Mouse (Mus musculus) midbrain, postnatal 0 days (tissue): ENCODE measurements around the gene Arhgap24. TPM values are rescaled to one million over a fixed set of nuclear protein-coding genes. Genes with fewer than 3 reads are reported as not detected.

Source experiments
- ATAC-seq: fragments of 200-750 bp; cut with Nextera tagmentation; 2 replicates; pipeline ENCODE4 v1.8.0; 2017; ENCODE audit warnings: moderate number of reproducible peaks, mild to moderate bottlenecking, moderate TSS enrichment, moderate library complexity; ENCODE audit not compliant: low FRiP score
- DNase-seq: peaks from one replicate; pipeline ENCODE4 v3.0.0-alpha.2; 2015; ENCODE audit warnings: low spot score
- H3K27ac ChIP-seq: fragments of 300-500 bp; sonication (generic); 2 replicates; pipeline ENCODE4 v1.5.1; 2014; ENCODE audit warnings: low read depth, mild to moderate bottlenecking, low read length, mixed read lengths
- H3K27me3 ChIP-seq: fragments of 300-500 bp; sonication (generic); 2 replicates; pipeline ENCODE4 v1.6.1; 2014; ENCODE audit warnings: low read length, control low read depth, mixed read lengths; ENCODE audit not compliant: insufficient read depth
- H3K36me3 ChIP-seq: fragments of 300-500 bp; sonication (generic); 2 replicates; pipeline ENCODE4 v1.6.1; 2014; ENCODE audit warnings: low read length, control low read depth, mixed read lengths; ENCODE audit not compliant: insufficient read depth
- H3K4me1 ChIP-seq: fragments of 300-500 bp; sonication (generic); 2 replicates; pipeline ENCODE4 v1.6.1; 2014; ENCODE audit warnings: mild to moderate bottlenecking, control low read depth, antibody characterized with exemption, low read length, mixed read lengths; ENCODE audit not compliant: insufficient read depth
- H3K4me2 ChIP-seq: fragments of 300-500 bp; sonication (generic); 2 replicates; pipeline ENCODE4 v1.6.1; 2014; ENCODE audit warnings: low read depth, mild to moderate bottlenecking, low read length, mixed read lengths; ENCODE audit not compliant: poor library complexity, severe bottlenecking
- H3K4me3 ChIP-seq: fragments of 300-500 bp; sonication (generic); 2 replicates; pipeline ENCODE4 v1.5.1; 2014; ENCODE audit warnings: low read depth, mild to moderate bottlenecking, low read length, moderate library complexity
- H3K9ac ChIP-seq: fragments of 300-500 bp; sonication (generic); replicated peaks from 2 replicates; pipeline ENCODE4 v1.6.1; 2014; ENCODE audit warnings: mild to moderate bottlenecking, low read length, moderate library complexity, mixed read lengths; ENCODE audit not compliant: poor library complexity, severe bottlenecking
- H3K9me3 ChIP-seq: fragments of 300-500 bp; sonication (generic); 2 replicates; pipeline ENCODE4 v1.6.1; 2016; ENCODE audit warnings: low read length, control low read depth
- CTCF ChIP-seq: IDR thresholded peaks from 2 replicates; pipeline ENCODE4 v1.5.1; 2016; ENCODE audit warnings: antibody characterized with exemption, mild to moderate bottlenecking
- WGBS: fragments of 180-500 bp; shearing (Covaris S2); extraction: QIAGEN DNeasy Blood & Tissue Kit; methylation state at CpG from one replicate; pipeline ENCODE4 v1.1.7; 2014; 5-methylcytosine and 5-hydroxymethylcytosine counted together
- polyA plus RNA-seq: library from polyadenylated mRNA; unstranded; fragments of >200 nt; fragmentation: Nextera tagmentation; extraction: Ambion mirVana; gene quantifications from 2 replicates; pipeline ENCODE4 v1.2.1, GENCODE M21; 2015
- total RNA-seq: library from RNA; depleted of rRNA; stranded (reverse); fragments of >200 nt; gene quantifications from 2 replicates; pipeline ENCODE4 v1.2.3, GENCODE M21; 2014

Arhgap24 gene
- total and polyA plus RNA-seq, 2 experiments from 2014 or later: 14.6 to 19.3 TPM

DNA sequence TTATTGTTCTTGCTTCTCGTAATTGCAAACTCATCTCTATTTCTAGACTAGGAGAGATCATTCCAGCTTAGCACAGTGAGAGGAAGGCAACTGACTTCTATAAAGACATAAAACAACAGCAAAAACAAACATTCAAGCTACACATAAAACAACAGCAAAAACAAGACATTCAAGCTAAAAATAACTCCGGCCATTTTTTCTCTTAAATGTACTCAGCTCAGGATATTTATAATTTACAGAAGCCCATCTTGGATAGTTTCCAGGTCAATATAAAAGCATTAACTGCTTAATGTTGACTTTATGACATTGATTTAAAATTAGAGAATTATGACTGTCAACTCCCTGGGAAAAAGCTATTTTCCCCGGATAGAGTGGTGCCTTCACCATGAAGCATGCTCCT lies 262.2 kb downstream of the Arhgap24 start:
- ATAC-seq: no peak
- TF ChIP-seq CTCF: no peak
- WGBS: 81% methylated on average over 3 of the region's 3 CpGs

DNA sequence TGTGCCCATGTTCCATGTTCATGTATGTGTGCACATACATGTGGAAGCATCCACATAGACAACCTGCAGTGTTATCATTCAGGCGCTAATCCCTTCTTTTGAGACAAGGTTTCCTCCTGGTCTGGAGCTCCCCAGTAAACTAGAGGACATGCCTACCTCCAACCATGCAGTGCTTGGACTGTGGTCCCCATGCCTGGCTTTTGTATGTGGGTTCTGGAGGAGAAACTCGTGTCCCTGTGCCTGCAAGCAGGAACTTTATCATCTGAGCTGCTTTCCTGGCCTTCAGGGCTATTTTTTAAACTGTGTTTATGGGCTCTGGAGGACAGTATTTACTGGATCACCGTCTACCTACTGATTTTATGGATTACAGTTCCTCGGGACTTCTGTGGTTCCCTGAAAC lies 262.9 kb downstream of the Arhgap24 start:
- no peaks in the 10 kb centered on the region for H3K36me3 ChIP-seq
- ATAC-seq (no peak), DNase-seq (no peak)
- WGBS: 87% methylated on average over 4 of the region's 4 CpGs
- H3K27ac ChIP-seq: no peak overlapping the region
- no peak for TF ChIP-seq CTCF
- H3K9me3 ChIP-seq: no peaks in the 10 kb centered on the region
- no peak overlapping the region for H3K9ac ChIP-seq
- no peak overlapping the region for H3K4me2 ChIP-seq
- no peaks in the 10 kb centered on the region for H3K4me1 ChIP-seq
- H3K4me3 ChIP-seq: no peak overlapping the region
- H3K27me3 ChIP-seq: no peaks in the 10 kb centered on the region

More for the DNA sequence above, 262.2 kb downstream of the Arhgap24 start:
- no peaks in the 10 kb centered on the region for H3K4me1 ChIP-seq
- no peaks in the 10 kb centered on the region for H3K36me3 ChIP-seq
- no peak overlapping the region for H3K27ac ChIP-seq
- no peak overlapping the region for H3K4me2 ChIP-seq
- H3K27me3 ChIP-seq: no peaks in the 10 kb centered on the region
- H3K9me3 ChIP-seq: no peaks in the 10 kb centered on the region
- DNase-seq: no peak
- no peak overlapping the region for H3K4me3 ChIP-seq
- no peak overlapping the region for H3K9ac ChIP-seq

DNA sequence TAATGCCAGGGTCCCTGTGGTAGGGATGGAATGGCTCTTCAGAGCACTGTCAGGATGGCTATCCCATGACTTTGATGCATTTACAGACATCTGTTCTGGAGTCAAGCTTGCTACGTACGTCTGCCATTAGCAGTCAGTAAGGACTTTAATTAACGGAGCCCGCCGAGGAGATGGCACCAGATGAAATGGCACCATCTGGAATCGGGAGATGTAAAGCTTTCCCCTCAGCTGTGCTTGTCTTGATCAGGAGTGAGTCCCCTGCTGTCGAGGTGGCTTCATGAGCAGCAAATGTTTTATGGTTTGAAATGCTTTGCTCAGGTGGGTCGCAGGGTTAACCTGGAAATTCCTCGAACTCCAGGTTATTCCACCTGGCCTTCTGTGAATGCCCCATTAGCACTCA lies 267.0 kb downstream of the Arhgap24 start:
- Histone ChIP-seq H3K4me2 (no peak overlapping the region), H3K27ac (no peak overlapping the region), H3K9me3 (no peaks in the 10 kb centered on the region), H3K27me3 (no peaks in the 10 kb centered on the region), H3K4me3 (no peak overlapping the region), H3K36me3 (no peaks in the 10 kb centered on the region), H3K9ac (no peak overlapping the region), H3K4me1 (no peaks in the 10 kb centered on the region)
- no peak for TF ChIP-seq CTCF
- WGBS: 80% methylated on average over 9 of the region's 9 CpGs
- peak; percentile 20 for DNase-seq
- ATAC-seq: no peak

DNA sequence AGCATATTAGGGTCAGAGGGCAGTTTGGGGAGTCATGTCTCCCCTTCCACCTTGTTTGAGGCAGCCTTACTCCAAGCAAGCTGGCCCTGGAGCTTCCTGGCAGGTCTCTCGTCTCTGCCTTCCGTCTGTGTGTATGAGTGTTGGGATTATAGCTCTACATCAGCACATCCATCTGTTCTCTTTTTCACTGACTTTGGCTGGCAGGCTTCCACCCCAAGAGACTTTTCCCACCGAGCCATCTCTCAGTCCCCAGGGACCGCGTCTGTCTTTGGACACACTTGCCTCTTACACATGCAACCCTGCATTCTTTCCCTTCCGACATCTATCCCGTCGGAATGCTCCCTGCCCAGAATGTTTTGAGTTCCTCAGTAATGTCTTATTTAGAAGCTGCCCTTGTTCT lies 267.8 kb downstream of the Arhgap24 start:
- no peak overlapping the region for H3K4me2 ChIP-seq
- H3K27me3 ChIP-seq: no peaks in the 10 kb centered on the region
- no peaks in the 10 kb centered on the region for H3K36me3 ChIP-seq
- no peak overlapping the region for H3K27ac ChIP-seq
- H3K4me3 ChIP-seq: no peak overlapping the region
- H3K9me3 ChIP-seq: no peaks in the 10 kb centered on the region
- no peak for TF ChIP-seq CTCF
- no peaks in the 10 kb centered on the region for H3K4me1 ChIP-seq
- peak; percentile 18 for DNase-seq
- no peak overlapping the region for H3K9ac ChIP-seq
- WGBS: 55% methylated on average over 8 of the region's 8 CpGs
- ATAC-seq: no peak

DNA sequence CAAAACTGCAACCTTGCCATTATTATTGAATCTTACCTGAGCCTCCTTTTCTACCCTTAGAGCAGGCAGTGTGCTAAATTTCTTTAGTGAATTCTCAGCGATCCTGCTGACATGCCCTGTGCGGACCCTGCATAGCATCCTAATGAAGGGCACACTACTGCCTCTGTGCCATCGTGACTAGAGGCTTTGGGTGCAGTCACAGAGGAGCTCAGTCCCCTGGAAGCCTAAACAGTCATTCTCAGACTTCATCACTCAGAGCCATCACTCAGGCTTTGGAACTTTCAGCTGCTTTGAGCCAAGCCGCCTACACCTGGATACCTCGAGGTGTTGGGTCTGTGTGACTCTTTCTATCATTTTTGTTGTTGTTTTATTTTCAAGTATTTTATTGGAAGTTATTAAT lies 269.5 kb downstream of the Arhgap24 start:
- no peak overlapping the region for H3K27ac ChIP-seq
- no peak overlapping the region for H3K9ac ChIP-seq
- no peaks in the 10 kb centered on the region for H3K9me3 ChIP-seq
- WGBS: 73% methylated on average over 5 of the region's 5 CpGs
- no peak overlapping the region for H3K4me2 ChIP-seq
- no peak for DNase-seq
- no peak for TF ChIP-seq CTCF
- no peak for ATAC-seq
- H3K27me3 ChIP-seq: no peaks in the 10 kb centered on the region
- H3K36me3 ChIP-seq: no peaks in the 10 kb centered on the region
- H3K4me1 ChIP-seq: no peaks in the 10 kb centered on the region
- H3K4me3 ChIP-seq: no peak overlapping the region

DNA sequence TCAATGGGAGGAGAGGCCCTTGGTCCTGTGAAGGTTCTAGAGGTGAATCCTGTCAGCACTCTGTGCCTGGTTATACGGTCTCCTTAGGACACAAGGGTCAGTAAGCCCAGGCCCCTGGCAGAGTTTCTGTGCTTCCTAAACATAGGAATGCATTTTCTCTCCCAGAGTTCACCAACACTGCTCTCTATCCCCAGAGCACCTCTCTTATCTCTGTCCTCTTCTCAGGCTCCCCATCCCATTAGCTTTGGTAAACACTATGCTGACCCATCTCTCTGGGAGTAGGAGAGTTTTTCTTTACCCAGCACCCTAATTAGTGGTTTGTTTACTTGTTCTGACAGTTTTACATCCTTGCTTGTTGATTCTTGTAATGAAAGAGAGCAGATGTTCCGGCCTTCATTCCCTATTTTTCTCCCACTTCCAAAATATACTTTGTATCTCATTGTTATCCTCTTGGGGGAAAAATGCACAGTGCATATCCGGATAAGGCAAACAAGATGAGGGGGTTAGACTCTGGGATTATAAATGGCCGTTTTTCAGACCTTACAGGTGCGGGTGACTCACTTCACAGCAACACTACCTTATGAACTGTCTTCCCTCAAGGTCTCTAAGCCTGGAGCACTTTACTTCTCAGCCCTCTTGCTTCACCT lies 270.6 kb downstream of the Arhgap24 start:
- Histone ChIP-seq H3K36me3 (no peaks in the 10 kb centered on the region), H3K27me3 (no peaks in the 10 kb centered on the region), H3K4me2 (no peak overlapping the region), H3K4me1 (no peaks in the 10 kb centered on the region), H3K9ac (no peak overlapping the region), H3K4me3 (no peak overlapping the region), H3K9me3 (no peaks in the 10 kb centered on the region), H3K27ac (no peak overlapping the region)
- no peak for TF ChIP-seq CTCF
- WGBS: 78% methylated on average over 5 of the region's 5 CpGs
- no peak for DNase-seq
- ATAC-seq: no peak
